Mouse (Mus musculus) erythroblast, embryonic 14.5 days (primary cell): ENCODE measurements around the gene Pcbp1.

Source experiments
- GATA1 ChIP-seq: IDR thresholded peaks from 2 replicates; pipeline ENCODE4 v1.6.1; 2012; ENCODE audit warnings: low read length, inconsistent platforms, mixed read lengths
- TAL1 ChIP-seq: IDR thresholded peaks from 3 replicates; pipeline ENCODE4 v1.6.1; 2012; ENCODE audit warnings: low read length, inconsistent platforms, mixed read lengths

DNA sequence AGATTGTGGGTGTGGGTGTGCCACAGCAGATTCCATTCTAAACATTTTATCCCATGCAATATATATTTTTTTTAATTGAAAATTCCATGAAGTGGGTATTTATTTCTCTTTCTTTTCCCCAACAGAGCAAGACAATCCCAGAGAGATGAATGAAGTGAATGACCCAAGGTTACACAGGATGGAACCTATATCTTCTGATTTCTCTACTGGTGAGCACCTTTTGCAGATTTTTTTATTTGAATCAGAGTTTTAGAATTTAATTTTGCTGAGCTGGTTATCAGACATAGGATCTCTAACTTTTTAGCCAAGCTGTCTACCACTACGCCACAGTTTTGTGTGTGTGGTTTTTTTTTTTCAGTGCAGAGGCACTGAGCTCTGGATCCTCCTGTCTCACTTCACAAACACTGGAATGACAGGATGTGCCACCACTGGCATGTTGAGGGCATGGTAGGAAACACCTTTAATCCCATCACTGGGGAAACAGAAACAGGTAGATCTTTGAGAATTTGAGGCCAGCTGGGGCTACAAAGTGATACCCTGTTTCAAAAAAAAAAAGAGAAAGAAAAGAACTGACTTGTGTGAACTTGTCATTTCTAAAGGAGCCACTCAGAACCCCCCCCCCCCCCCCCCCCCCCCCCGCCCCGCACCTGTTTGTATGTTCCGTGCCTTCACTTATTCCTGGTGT is 1.8 kb upstream of the Pcbp1 start:
- TF ChIP-seq TAL1 = no peak
- no peak for TF ChIP-seq GATA1
